Comparison of ENCODE assay signal across 23 mouse cellular contexts in the genomic region with DNA sequence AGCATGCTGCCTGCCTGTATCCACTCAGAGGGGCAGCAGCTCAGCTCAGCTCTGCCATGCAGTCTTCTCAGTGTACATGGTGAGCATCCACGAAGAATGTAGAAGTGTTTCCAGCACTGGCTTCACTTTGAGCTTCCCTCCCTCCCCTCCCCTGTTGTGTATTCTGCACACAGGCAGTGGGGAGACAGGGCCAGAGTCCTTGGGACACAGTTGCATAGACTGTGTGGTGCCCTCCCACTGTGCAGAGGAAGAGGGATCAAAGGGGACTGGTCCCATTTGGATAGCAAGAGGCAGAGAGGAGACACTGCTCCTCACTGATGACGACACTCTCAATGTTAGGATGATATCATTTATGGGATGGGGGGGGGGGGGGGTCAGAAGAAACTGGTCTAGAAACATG.
"Had no signal": no experiment of that assay in that cellular context is flagged by ENCODE, and none has a peak within 500 bp of the region (broad histone marks: within the 10 kb centered on the region; RNA-seq: fewer than 3 reads in every experiment).

No protein-coding gene starts in this region.

- H3K9me3 ChIP-seq: limb, embryonic 12.5 days; limb, embryonic 15.5 days; liver, embryonic 12.5 days; lung, embryonic 15.5 days; megakaryocyte, embryonic 14.5 days; midbrain, embryonic 10.5 days; neural tube, embryonic 13.5 days; stomach, embryonic 15.5 days had no signal

- ATAC-seq: liver, embryonic 12.5 days had no signal

- H3K4me1 ChIP-seq: limb, embryonic 12.5 days; lung, embryonic 15.5 days; midbrain, embryonic 10.5 days; neural tube, embryonic 13.5 days; stomach, embryonic 15.5 days had no signal

- H3K27ac ChIP-seq: limb, embryonic 12.5 days; limb, embryonic 15.5 days; liver, embryonic 12.5 days; lung, embryonic 15.5 days; midbrain, embryonic 10.5 days; neural tube, embryonic 13.5 days; stomach, embryonic 15.5 days had no signal

- H3K4me3 ChIP-seq: limb, embryonic 12.5 days; limb, embryonic 15.5 days; liver, embryonic 12.5 days; lung, embryonic 15.5 days; megakaryocyte, embryonic 14.5 days; midbrain, embryonic 10.5 days; neural tube, embryonic 13.5 days; stomach, embryonic 15.5 days had no signal

- DNase-seq: kidney, adult 18-20 months; kidney, adult 9 months; kidney, postnatal 14 days; kidney, postnatal 4 days; left cerebral cortex, postnatal 4 days; lung, adult 18-20 months; lung, postnatal 10 days; lung, postnatal 36 days; midbrain, embryonic 14.5 days; retina, postnatal 1 day; right cerebral cortex, postnatal 25 days; spleen, adult 18-20 months; thymus, adult 2 months; thymus, postnatal 14 days; thymus, postnatal 4 days had no signal

- H3K9ac ChIP-seq: limb, embryonic 12.5 days; limb, embryonic 15.5 days; liver, embryonic 12.5 days; lung, embryonic 15.5 days; neural tube, embryonic 13.5 days; stomach, embryonic 15.5 days had no signal

- H3K27me3 ChIP-seq: limb, embryonic 12.5 days; limb, embryonic 15.5 days; liver, embryonic 12.5 days; lung, embryonic 15.5 days; megakaryocyte, embryonic 14.5 days; neural tube, embryonic 13.5 days; stomach, embryonic 15.5 days had no signal

- H3K4me2 ChIP-seq: limb, embryonic 12.5 days; limb, embryonic 15.5 days; liver, embryonic 12.5 days; lung, embryonic 15.5 days; neural tube, embryonic 13.5 days; stomach, embryonic 15.5 days had no signal
